Mouse (Mus musculus): ENCODE data around the gene Igflr1.
A peak's percentile ranks its signal among the peaks of the same experiment; 100 is the strongest.

Igflr1 gene

GRCm38 (mm10) chr7:30564970-30565571 is at the start of gene Igflr1:
TSS of gene Igflr1 (plus strand) at chr7:30565427.
- no peak for DNase-seq

GRCm38 (mm10) chr7:30518325-30518724 is 46.9 kb upstream of the Igflr1 start:
- DNase-seq, result no peak

GRCm38 (mm10) chr7:30520396-30520795 is 44.8 kb upstream of the Igflr1 start:
- no peak for DNase-seq

- no peak for DNase-seq
Observed at GRCm38 (mm10) chr7:30520856-30521255, 44.4 kb upstream of the Igflr1 start.

GRCm38 (mm10) chr7:30522871-30523270 is 42.4 kb upstream of the Igflr1 start:
- no peak for DNase-seq

GRCm38 (mm10) chr7:30524487-30524886 is 40.7 kb upstream of the Igflr1 start:
- no peak for DNase-seq

- peak; percentile 22 to 49 for DNase-seq
Observed at GRCm38 (mm10) chr7:30525954-30526353, 39.3 kb upstream of the Igflr1 start.

- DNase-seq, result no peak
Observed at GRCm38 (mm10) chr7:30526399-30526798, 38.8 kb upstream of the Igflr1 start.

GRCm38 (mm10) chr7:30526981-30527380 is 38.2 kb upstream of the Igflr1 start:
- no peak for DNase-seq

GRCm38 (mm10) chr7:30531291-30531815 is 33.9 kb upstream of the Igflr1 start:
- no peak for DNase-seq

- DNase-seq, result no peak
Observed at GRCm38 (mm10) chr7:30532931-30533330, 32.3 kb upstream of the Igflr1 start.

- no peak for DNase-seq
Observed at GRCm38 (mm10) chr7:30533941-30534632, 31.1 kb upstream of the Igflr1 start.

- DNase-seq, result peak; percentile 95
Observed at GRCm38 (mm10) chr7:30534633-30535577, 30.3 kb upstream of the Igflr1 start, which contains the start of gene Arhgap33. TSS of gene Arhgap33 (minus strand) at chr7:30535060.

- DNase-seq, result no peak
Observed at GRCm38 (mm10) chr7:30540572-30540971, 24.7 kb upstream of the Igflr1 start.

- no peak for DNase-seq
Observed at GRCm38 (mm10) chr7:30544327-30544726, 20.9 kb upstream of the Igflr1 start.

GRCm38 (mm10) chr7:30549880-30550279 is 15.3 kb upstream of the Igflr1 start:
- DNase-seq, result no peak

GRCm38 (mm10) chr7:30550603-30551002 is 14.6 kb upstream of the Igflr1 start:
- no peak for DNase-seq

- peak in 1 of 2 experiments; percentile 74 for DNase-seq
Observed at GRCm38 (mm10) chr7:30551445-30552101, 13.7 kb upstream of the Igflr1 start.

GRCm38 (mm10) chr7:30552102-30553020 is 12.9 kb upstream of the Igflr1 start, which contains the start of the genes Hspb6 and Proser3:
TSS of gene Hspb6 (plus strand) at chr7:30552178.
TSS of gene Proser3 (minus strand) at chr7:30552299.
- peak; percentile 97 to 99 for DNase-seq

- DNase-seq, result peak in 1 of 2 experiments; percentile 34
Observed at GRCm38 (mm10) chr7:30553021-30553589, 12.1 kb upstream of the Igflr1 start.
